Mouse (Mus musculus) hindbrain, embryonic 12.5 days (tissue): ENCODE measurements at regions not wholly inside any gene's neighbourhood (a gene's known extent, or its start where the extent isn't known, plus 50 kb on each side); places are given as distances from the start of the nearest gene placed in this dataset.
A peak's percentile ranks its signal among the peaks of the same experiment; 100 is the strongest.

ENCODE experiments used
- ATAC-seq: fragments of 200-750 bp; cut with Nextera tagmentation; 2 replicates; pipeline ENCODE4 v1.8.0; 2017; ENCODE audit warnings: moderate TSS enrichment; ENCODE audit not compliant: low FRiP score
- H3K27ac ChIP-seq: fragments of 300-500 bp; sonication (generic); 2 replicates; pipeline ENCODE4 v1.5.1; 2016; ENCODE audit warnings: mild to moderate bottlenecking
- H3K27me3 ChIP-seq: fragments of 300-500 bp; sonication (generic); 2 replicates; pipeline ENCODE4 v1.6.1; 2016; ENCODE audit warnings: mild to moderate bottlenecking
- H3K36me3 ChIP-seq: fragments of 300-500 bp; sonication (generic); 2 replicates; pipeline ENCODE4 v1.6.1; 2016; ENCODE audit warnings: mild to moderate bottlenecking
- H3K4me1 ChIP-seq: fragments of 300-500 bp; sonication (generic); 2 replicates; pipeline ENCODE4 v1.6.1; 2016
- H3K4me2 ChIP-seq: fragments of 300-500 bp; sonication (generic); replicated peaks from 2 replicates; pipeline ENCODE4 v1.6.1; 2016; ENCODE audit warnings: mild to moderate bottlenecking
- H3K4me3 ChIP-seq: fragments of 300-500 bp; sonication (generic); 2 replicates; pipeline ENCODE4 v1.5.1; 2016; ENCODE audit warnings: mild to moderate bottlenecking
- H3K9ac ChIP-seq: fragments of 300-500 bp; sonication (generic); 2 replicates; pipeline ENCODE4 v1.6.1; 2016; ENCODE audit warnings: mild to moderate bottlenecking, moderate library complexity
- H3K9me3 ChIP-seq: fragments of 300-500 bp; sonication (generic); replicated peaks from 2 replicates; pipeline ENCODE4 v1.6.1; 2016; ENCODE audit warnings: mild to moderate bottlenecking
- WGBS: fragments of 180-500 bp; shearing (Covaris S2); methylation state at CpG from one replicate; pipeline ENCODE4 v1.1.7; 2016; 5-methylcytosine and 5-hydroxymethylcytosine counted together

DNA sequence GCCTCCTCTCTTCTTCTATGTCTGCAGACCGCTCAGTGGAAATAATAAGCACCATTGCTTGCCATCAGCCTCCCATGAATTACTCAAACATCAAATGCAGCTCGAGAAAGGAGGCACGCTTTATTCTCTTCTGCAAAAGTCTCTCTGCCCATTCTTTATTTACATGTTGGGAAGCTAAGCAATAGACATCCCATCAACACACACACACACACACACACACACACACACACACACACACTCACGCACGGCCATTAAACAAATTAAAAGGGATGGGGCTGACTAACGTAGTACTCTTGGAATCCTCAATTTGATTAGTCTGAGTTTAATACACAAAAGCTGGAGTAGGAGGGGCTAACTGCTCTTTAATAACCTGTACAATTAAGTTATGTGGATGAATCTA lies 167.7 kb downstream of the Ascl1 start:
- Histone ChIP-seq H3K9ac (no peak overlapping the region), H3K27me3 (peaks cover 4% of the 10 kb centered on the region; the same call in 1 of the 2 replicates), H3K9me3 (no peaks in the 10 kb centered on the region), H3K4me2 (no peak overlapping the region), H3K4me1 (no peaks in the 10 kb centered on the region), H3K4me3 (no peak overlapping the region), H3K36me3 (no peaks in the 10 kb centered on the region), H3K27ac (no peak overlapping the region)
- WGBS, result 43% methylated on average over 6 of the region's 6 CpGs
- no peak for ATAC-seq

DNA sequence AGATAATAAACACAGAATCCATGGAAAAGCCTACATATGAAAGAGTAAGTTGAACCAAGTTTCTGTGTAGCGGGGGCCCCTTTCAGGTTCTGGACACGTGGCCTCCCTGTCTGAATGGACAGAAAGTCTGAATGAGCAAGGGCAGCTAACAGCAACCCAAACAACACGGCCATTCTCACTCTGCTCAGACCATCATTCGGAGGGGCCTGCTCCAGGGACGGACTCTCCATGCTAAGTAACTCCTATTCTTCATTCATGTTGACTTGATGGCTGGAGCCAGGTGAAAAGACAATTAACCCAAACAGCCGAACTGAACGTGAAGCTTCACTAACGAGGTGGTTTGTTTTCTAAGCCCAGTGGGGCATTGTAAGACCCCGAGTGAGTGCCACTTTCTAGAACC lies 168.3 kb downstream of the Ascl1 start:
- Histone ChIP-seq H3K4me2 (no peak overlapping the region), H3K36me3 (no peaks in the 10 kb centered on the region), H3K27me3 (peaks cover 4% of the 10 kb centered on the region; the same call in 1 of the 2 replicates), H3K4me1 (no peaks in the 10 kb centered on the region), H3K27ac (no peak overlapping the region), H3K9ac (no peak overlapping the region), H3K4me3 (no peak overlapping the region), H3K9me3 (no peaks in the 10 kb centered on the region)
- no peak for ATAC-seq
- 56% methylated on average over 9 of the region's 9 CpGs for WGBS

DNA sequence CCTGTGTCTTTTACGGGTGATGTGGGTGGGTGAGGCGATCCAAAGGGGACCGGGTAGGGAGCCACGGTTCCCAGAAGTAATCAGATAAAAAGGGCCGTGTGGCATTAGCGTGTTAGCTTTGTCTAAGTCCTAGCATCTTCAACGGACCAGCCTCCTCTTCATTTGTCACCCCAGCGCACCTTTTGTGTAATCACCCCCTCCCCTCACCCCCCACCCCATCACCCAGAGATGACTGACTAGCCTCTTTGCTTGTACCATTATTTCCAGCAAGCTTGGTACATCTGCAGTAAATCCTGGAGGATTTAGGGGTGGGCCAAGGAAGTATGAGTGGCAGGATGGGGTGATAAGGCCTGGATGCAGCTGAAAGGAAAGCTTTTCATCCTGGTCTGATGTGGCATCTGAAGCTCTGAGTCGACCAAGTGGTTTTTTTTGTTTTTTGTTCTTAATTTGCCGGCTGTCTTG lies 183.8 kb downstream of the Ascl1 start:
- peak; percentile 71 for ATAC-seq
- Histone ChIP-seq H3K4me2 (peak overlapping the region; percentile 24; the same call in 1 of the 2 replicates), H3K27me3 (no peaks in the 10 kb centered on the region), H3K4me3 (no peak overlapping the region), H3K9me3 (peaks cover 9% of the 10 kb centered on the region), H3K27ac (no peak overlapping the region), H3K36me3 (no peaks in the 10 kb centered on the region), H3K9ac (no peak overlapping the region), H3K4me1 (peaks cover 8% of the 10 kb centered on the region; the same call in 1 of the 2 replicates)
- WGBS, result 37% methylated on average over 10 of the region's 10 CpGs

DNA sequence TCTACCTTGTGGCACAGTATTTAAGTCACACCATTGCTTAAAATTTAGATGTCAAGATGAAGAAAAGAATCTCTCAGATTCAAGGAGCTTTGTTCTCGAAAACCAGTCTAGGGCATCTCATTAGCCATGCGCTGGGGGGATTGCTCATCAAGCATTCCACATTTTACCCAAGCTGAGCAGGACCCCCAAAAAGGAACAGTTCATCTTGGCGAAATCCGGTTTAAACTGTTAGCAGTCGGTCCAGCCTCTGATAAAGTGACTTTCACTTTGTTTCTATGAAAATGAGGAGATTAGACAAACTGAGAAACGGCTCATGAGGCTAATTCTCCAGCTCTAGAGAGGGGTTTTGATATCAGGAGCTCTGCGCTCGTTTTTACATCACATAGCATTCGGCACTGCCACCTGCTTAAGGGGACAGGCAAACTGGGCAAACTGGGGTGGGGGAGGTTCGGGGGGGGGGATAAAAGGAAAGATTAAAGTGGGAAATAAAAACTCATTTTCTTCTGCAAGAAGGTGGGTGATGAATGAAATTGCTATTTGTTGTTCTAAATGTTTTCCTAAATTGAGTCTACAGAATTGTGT lies 184.6 kb downstream of the Ascl1 start:
- no peaks in the 10 kb centered on the region for H3K27me3 ChIP-seq
- no peak overlapping the region for H3K4me2 ChIP-seq
- no peak overlapping the region for H3K4me3 ChIP-seq
- WGBS, result 63% methylated on average over 10 of the region's 10 CpGs
- no peak overlapping the region for H3K27ac ChIP-seq
- peaks cover 8% of the 10 kb centered on the region; the same call in 1 of the 2 replicates for H3K4me1 ChIP-seq
- ATAC-seq, result no peak
- no peak overlapping the region for H3K9ac ChIP-seq
- H3K9me3 ChIP-seq, result peaks cover 9% of the 10 kb centered on the region
- H3K36me3 ChIP-seq, result no peaks in the 10 kb centered on the region

DNA sequence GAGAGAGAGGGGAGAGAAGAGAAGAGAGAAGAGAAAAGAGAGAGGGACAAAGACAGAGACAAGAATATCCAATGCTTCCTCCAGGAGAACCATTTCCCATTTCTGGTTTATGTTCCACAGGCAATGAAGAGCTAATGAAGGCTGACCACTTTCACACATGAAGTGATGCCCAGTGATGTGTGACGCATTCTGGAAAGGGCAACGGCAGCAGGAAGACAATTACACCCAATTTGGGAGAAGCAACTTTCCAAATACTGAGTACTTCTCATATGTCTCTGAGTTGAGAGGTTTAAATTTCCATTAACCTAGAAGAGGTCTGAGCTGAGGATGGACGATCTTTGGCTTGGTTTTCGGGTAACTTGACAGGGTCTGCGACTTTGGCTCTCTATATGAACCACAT lies 196.3 kb downstream of the Ascl1 start:
- no peak overlapping the region for H3K27ac ChIP-seq
- no peaks in the 10 kb centered on the region for H3K9me3 ChIP-seq
- H3K4me2 ChIP-seq, result no peak overlapping the region
- H3K4me3 ChIP-seq, result no peak overlapping the region
- 73% methylated on average over 5 of the region's 5 CpGs for WGBS
- H3K4me1 ChIP-seq, result peaks cover 3% of the 10 kb centered on the region; the same call in 1 of the 2 replicates
- no peaks in the 10 kb centered on the region for H3K36me3 ChIP-seq
- no peak overlapping the region for H3K9ac ChIP-seq
- no peak for ATAC-seq
- H3K27me3 ChIP-seq, result no peaks in the 10 kb centered on the region; the same call in 1 of the 2 replicates

DNA sequence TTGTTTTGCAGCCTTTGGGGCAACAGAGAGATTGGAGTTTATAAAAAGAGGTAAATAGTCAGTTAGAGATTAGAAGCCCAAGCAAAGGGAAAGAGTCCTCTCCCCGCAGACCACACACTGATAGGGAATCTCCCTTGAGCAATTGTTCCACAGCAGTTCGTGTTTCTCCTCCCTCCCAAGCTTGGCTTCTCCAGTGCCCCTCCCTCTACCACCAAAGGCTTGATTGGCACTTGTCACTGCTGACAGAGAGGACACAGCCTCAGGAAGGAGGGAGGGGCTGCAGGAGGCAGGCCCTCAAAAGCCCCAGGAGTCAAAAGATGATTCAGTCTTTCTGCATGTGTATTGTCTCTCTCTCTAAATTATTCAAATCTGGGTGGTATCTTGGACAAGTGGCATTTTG lies 200.1 kb downstream of the Ascl1 start:
- Histone ChIP-seq H3K9ac (no peak overlapping the region), H3K4me3 (no peak overlapping the region), H3K4me1 (peaks cover 3% of the 10 kb centered on the region; the same call in 1 of the 2 replicates), H3K9me3 (no peaks in the 10 kb centered on the region), H3K36me3 (no peaks in the 10 kb centered on the region), H3K4me2 (no peak overlapping the region), H3K27ac (no peak overlapping the region), H3K27me3 (peaks cover 4% of the 10 kb centered on the region; the same call in 1 of the 2 replicates)
- WGBS, result 16% methylated on average over 2 of the region's 2 CpGs
- ATAC-seq, result no peak

DNA sequence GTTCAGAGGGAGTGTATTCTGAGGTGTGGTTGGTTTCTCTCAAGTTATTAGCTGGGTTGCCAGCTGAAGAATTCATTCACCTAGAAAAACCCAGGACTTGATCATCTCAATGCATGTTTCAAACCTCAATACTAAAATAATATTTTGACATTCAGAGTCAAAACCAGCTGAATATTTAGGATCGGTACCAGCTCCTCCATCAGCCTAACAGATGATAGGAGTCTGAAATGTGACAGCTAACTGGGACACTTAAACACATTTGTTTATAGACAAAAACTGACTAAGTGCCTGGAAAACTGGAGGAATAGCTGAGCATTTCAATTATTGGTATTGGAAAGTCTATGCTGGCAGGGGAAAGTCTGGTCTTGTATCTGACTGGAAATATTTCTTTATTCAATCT lies 206.6 kb downstream of the Ascl1 start:
- 0 out of 2 replicates have a peak, but pooled peaks cover 4% of the 10 kb centered on the region for H3K27me3 ChIP-seq
- H3K4me1 ChIP-seq, result no peaks in the 10 kb centered on the region
- 84% methylated on average over 1 of the region's 1 CpGs for WGBS
- H3K36me3 ChIP-seq, result no peaks in the 10 kb centered on the region
- no peak overlapping the region for H3K4me3 ChIP-seq
- H3K27ac ChIP-seq, result no peak overlapping the region
- no peak overlapping the region for H3K9ac ChIP-seq
- no peaks in the 10 kb centered on the region for H3K9me3 ChIP-seq
- H3K4me2 ChIP-seq, result no peak overlapping the region
- ATAC-seq, result no peak

DNA sequence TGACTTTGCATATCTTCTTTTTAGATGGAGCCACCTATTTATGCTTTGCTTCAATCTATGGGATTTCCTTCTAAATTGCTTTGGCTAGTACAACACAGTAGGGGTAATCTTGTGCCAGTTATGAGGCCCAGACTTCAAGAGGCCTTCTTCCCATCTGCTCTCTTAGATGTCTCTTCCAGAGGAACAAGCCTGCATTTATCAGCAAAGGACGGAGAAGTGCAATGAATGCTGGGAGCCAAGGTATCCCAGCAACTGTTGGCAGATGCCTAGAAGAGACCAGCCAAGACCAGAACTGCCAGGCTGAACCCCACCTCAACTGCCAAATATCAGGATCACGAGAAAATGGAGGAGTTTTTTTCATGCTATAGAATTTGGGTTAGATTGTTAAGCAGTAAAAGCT lies 209.2 kb downstream of the Ascl1 start:
- no peak overlapping the region for H3K4me3 ChIP-seq
- H3K9ac ChIP-seq, result no peak overlapping the region
- no peak overlapping the region for H3K4me2 ChIP-seq
- no peaks in the 10 kb centered on the region for H3K36me3 ChIP-seq
- no peaks in the 10 kb centered on the region for H3K9me3 ChIP-seq
- H3K27me3 ChIP-seq, result no peaks in the 10 kb centered on the region
- H3K4me1 ChIP-seq, result no peaks in the 10 kb centered on the region
- WGBS, result 79% methylated on average over 2 of the region's 2 CpGs
- H3K27ac ChIP-seq, result no peak overlapping the region
- no peak for ATAC-seq
